Mouse (Mus musculus) MEL (cell line): ENCODE measurements around the gene Hoxd1. TPM values are rescaled to one million over a fixed set of nuclear protein-coding genes. Genes with fewer than 3 reads are reported as not detected.
A peak's percentile ranks its signal among the peaks of the same experiment; 100 is the strongest.

Experiments
- DNase-seq: peaks from one replicate; pipeline ENCODE4 v3.0.0; 2011; ENCODE audit warnings: low read depth, low spot score
- H3K27ac ChIP-seq: 2 replicates; pipeline ENCODE4 v1.5.1; 2012; ENCODE audit warnings: low read depth, mild to moderate bottlenecking, control low read depth, low read length, moderate library complexity; ENCODE audit not compliant: control insufficient read depth
- H3K27me3 ChIP-seq, 2 experiments: fragments of 150-350 bp in 1 of 2; sonication (generic) in 1 of 2; 2 replicates each; pipeline ENCODE4 v1.6.1; 2012; ENCODE audit warnings: low read length in 2 of 2, mild to moderate bottlenecking in 2 of 2, improper control_type of control experiment in 1 of 2, moderate library complexity in 1 of 2; ENCODE audit not compliant: insufficient read depth in 2 of 2, control insufficient read depth in 1 of 2
- H3K36me3 ChIP-seq, 2 experiments: 2 replicates each; pipeline ENCODE4 v1.6.1; 2012 to 2014; ENCODE audit warnings: low read length in 2 of 2, improper control_type of control experiment in 1 of 2, inconsistent platforms in 1 of 2, mild to moderate bottlenecking in 1 of 2; ENCODE audit not compliant: insufficient read depth in 2 of 2, control insufficient read depth in 1 of 2
- H3K4me1 ChIP-seq, 2 experiments: fragments of 150-350 bp in 1 of 2; sonication (generic) in 1 of 2; 2 replicates each; pipeline ENCODE4 v1.6.1; 2012; ENCODE audit warnings: low read length in 2 of 2, improper control_type of control experiment in 1 of 2, mild to moderate bottlenecking in 1 of 2; ENCODE audit not compliant: insufficient read depth in 2 of 2, control insufficient read depth in 1 of 2
- H3K4me3 ChIP-seq, 2 experiments: fragments of 150-350 bp in 1 of 2; sonication (generic) in 1 of 2; 2 replicates each; pipeline ENCODE4 v1.5.1; 2012; ENCODE audit warnings: low read depth in 2 of 2, low read length in 2 of 2, mild to moderate bottlenecking in 2 of 2, moderate library complexity in 2 of 2, control low read depth in 1 of 2, improper control_type of control experiment in 1 of 2; ENCODE audit not compliant: control insufficient read depth in 1 of 2, insufficient read depth in 1 of 2
- H3K79me2 ChIP-seq: 2 replicates; pipeline ENCODE4 v1.6.1; 2012; ENCODE audit warnings: mild to moderate bottlenecking, low read length, moderate library complexity; ENCODE audit not compliant: control insufficient read depth, poor library complexity, insufficient read depth
- H3K9ac ChIP-seq: 2 replicates; pipeline ENCODE4 v1.6.1; 2012; ENCODE audit warnings: low read depth, mild to moderate bottlenecking, control low read depth, low read length, moderate library complexity; ENCODE audit not compliant: control insufficient read depth, poor library complexity, severe bottlenecking
- H3K9me3 ChIP-seq: fragments of 150-350 bp; sonication (generic); replicated peaks from 2 replicates; pipeline ENCODE4 v1.6.1; 2012; ENCODE audit warnings: mild to moderate bottlenecking, low read length, improper control_type of control experiment, moderate library complexity; ENCODE audit not compliant: insufficient read depth
- CHD1 ChIP-seq: IDR thresholded peaks from 2 replicates; pipeline ENCODE4 v1.6.1; 2012; ENCODE audit warnings: low read depth, mild to moderate bottlenecking, inconsistent platforms, low read length, improper control_type of control experiment
- CTCF ChIP-seq, 3 experiments: IDR thresholded peaks in 2 of 3; conservative IDR thresholded peaks in 1 of 3; 2 replicates each; pipeline ENCODE4 v1.5.1; 2011 to 2012; ENCODE audit warnings: low read length in 3 of 3, low read depth in 2 of 3, mild to moderate bottlenecking in 2 of 3, improper control_type of control experiment in 1 of 3, inconsistent platforms in 1 of 3, mixed read lengths in 1 of 3, moderate library complexity in 1 of 3; ENCODE audit not compliant: control insufficient read depth in 1 of 3, insufficient read depth in 1 of 3, poor library complexity in 1 of 3, severe bottlenecking in 1 of 3
- E2F4 ChIP-seq: IDR thresholded peaks from 2 replicates; pipeline ENCODE4 v1.6.1; 2011; ENCODE audit warnings: low read depth, low read length, improper control_type of control experiment, borderline replicate concordance
- EP300 ChIP-seq, 2 experiments: IDR thresholded peaks; 2 replicates each; pipeline ENCODE4 v1.6.1; 2011; ENCODE audit warnings: improper control_type of control experiment in 2 of 2, low read length in 2 of 2, low read depth in 1 of 2, mild to moderate bottlenecking in 1 of 2
- ETS1 ChIP-seq: IDR thresholded peaks from 2 replicates; pipeline ENCODE4 v1.6.1; 2012; ENCODE audit warnings: low read depth, mild to moderate bottlenecking, inconsistent platforms, low read length, improper control_type of control experiment, moderate library complexity
- GABPA ChIP-seq: IDR thresholded peaks from 2 replicates; pipeline ENCODE4 v1.6.1; 2012; ENCODE audit warnings: low read depth, mild to moderate bottlenecking, inconsistent platforms, low read length, improper control_type of control experiment, moderate library complexity
- MEF2A ChIP-seq: IDR thresholded peaks from 2 replicates; pipeline ENCODE4 v1.6.1; 2014; ENCODE audit warnings: low read depth, mild to moderate bottlenecking, inconsistent platforms, low read length, improper control_type of control experiment; ENCODE audit not compliant: poor library complexity, insufficient replicate concordance, severe bottlenecking; ENCODE audit errors: extremely low read depth
- MYB ChIP-seq: IDR thresholded peaks from 2 replicates; pipeline ENCODE4 v1.6.1; 2011; ENCODE audit warnings: mild to moderate bottlenecking, low read depth, low read length, improper control_type of control experiment
- NELFE ChIP-seq: IDR thresholded peaks from 2 replicates; pipeline ENCODE4 v1.6.1; 2011; ENCODE audit warnings: low read depth, low read length, improper control_type of control experiment
- NRF1 ChIP-seq: IDR thresholded peaks from 2 replicates; pipeline ENCODE4 v1.6.1; 2014; ENCODE audit warnings: low read depth, mild to moderate bottlenecking, inconsistent platforms, low read length, improper control_type of control experiment, moderate library complexity; ENCODE audit not compliant: poor library complexity, insufficient read depth, severe bottlenecking
- POLR2A ChIP-seq, 2 experiments: IDR thresholded peaks; 2 replicates each; pipeline ENCODE4 v1.6.1; 2011 to 2012; ENCODE audit warnings: low read length in 2 of 2, mild to moderate bottlenecking in 2 of 2, control low read depth in 1 of 2, improper control_type of control experiment in 1 of 2, low read depth in 1 of 2, moderate library complexity in 1 of 2; ENCODE audit not compliant: control insufficient read depth in 1 of 2, insufficient read depth in 1 of 2, poor library complexity in 1 of 2
- RAD21 ChIP-seq: IDR thresholded peaks from 2 replicates; pipeline ENCODE4 v1.6.1; 2011; ENCODE audit warnings: mild to moderate bottlenecking, low read depth, low read length, improper control_type of control experiment
- SMC3 ChIP-seq: IDR thresholded peaks from 2 replicates; pipeline ENCODE4 v1.6.1; 2011; ENCODE audit warnings: low read depth, low read length, improper control_type of control experiment
- ZC3H11A ChIP-seq: IDR thresholded peaks from 2 replicates; pipeline ENCODE4 v1.6.1; 2012; ENCODE audit warnings: low read depth, mild to moderate bottlenecking, inconsistent platforms, low read length, improper control_type of control experiment
- ZMIZ1 ChIP-seq: IDR thresholded peaks from 2 replicates; pipeline ENCODE4 v1.6.1; 2012; ENCODE audit warnings: low read depth, mild to moderate bottlenecking, inconsistent platforms, low read length, improper control_type of control experiment, moderate library complexity
- polyA plus RNA-seq, 2 experiments: library from polyadenylated mRNA; stranded (reverse) in 1 of 2; unstranded in 1 of 2; fragments of >175 nt in 1 of 2; fragments of >200 nt in 1 of 2; gene quantifications; 2 replicates each; pipeline versions ENCODE4 v1.2.1 to v1.2.4; 2012; ENCODE audit warnings: low replicate concordance in 2 of 2, low read depth in 1 of 2; ENCODE audit not compliant: insufficient read length in 2 of 2, insufficient read depth in 1 of 2, missing spikeins in 1 of 2
- total RNA-seq: library from RNA; depleted of rRNA; stranded (reverse); fragments of 300-350 nt; gene quantifications from 2 replicates; pipeline ENCODE4 v1.2.3, GENCODE M21; 2012

The Hoxd1 gene
- total and polyA plus RNA-seq, 3 experiments = not detected

DNA sequence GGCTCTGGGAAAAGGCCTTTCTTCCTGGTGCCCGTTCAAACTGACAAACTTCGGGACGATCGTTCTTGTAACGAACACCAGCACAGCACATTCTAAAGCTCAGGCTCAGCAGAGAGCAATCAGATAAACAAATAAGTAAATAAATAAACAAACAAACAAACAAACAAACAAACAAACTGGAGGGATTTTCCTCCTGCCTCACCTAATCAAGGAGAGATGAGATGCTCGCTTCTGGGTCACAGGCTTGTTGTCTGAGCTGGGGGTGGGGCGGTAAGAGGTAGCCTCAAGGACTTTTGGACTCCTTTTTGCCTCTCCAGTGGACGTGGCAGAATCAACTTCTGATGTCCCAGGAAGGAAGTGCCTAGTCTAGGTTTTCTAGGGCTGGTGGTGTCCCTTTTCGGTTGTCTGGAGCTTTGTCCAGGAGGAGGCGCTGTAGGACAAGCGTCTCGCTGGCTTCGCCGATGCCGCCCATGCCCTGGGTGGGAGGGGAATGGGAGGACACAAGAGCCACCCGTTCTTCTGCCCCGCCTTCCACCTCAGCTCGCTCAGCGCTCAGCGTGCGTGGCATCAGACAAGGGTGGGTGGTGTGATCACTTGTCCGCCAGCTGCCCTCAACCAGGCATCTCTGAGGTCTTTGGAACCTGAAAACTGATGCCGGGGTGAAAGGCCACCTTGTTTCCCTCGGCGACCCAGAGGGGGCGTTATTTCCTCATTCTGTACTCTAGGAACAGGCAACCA lies 47.1 kb upstream of the Hoxd1 start:
- peak; percentile 92 for DNase-seq
- H3K4me1 ChIP-seq = no peaks in the 10 kb centered on the region
- H3K9me3 ChIP-seq = no peaks in the 10 kb centered on the region
- H3K36me3 ChIP-seq = no peaks in the 10 kb centered on the region
- peak overlapping the region; percentile 19; the same call in 1 of the 2 replicates for H3K9ac ChIP-seq
- peak overlapping the region; percentile 26 to 44; a peak in 3 of 4 replicates for H3K4me3 ChIP-seq
- TF ChIP-seq GABPA = no peak
- peak; percentile 81 to 98 (median 87) for TF ChIP-seq CTCF (IDR thresholded peaks at IDR 0.05 in 2 of 3, conservative IDR thresholded peaks at IDR 0.05 in 1 of 3; ENCODE audit: control insufficient read depth in 1 of 3, insufficient read depth in 1 of 3, low read depth in 2 of 3, low read length in 3 of 3, poor library complexity in 1 of 3, severe bottlenecking in 1 of 3)
- TF ChIP-seq ZC3H11A = peak; percentile 88
- TF ChIP-seq EP300 (IDR thresholded peaks at IDR 0.05; ENCODE audit: low read depth in 1 of 2, low read length in 2 of 2) = no peak
- peak; percentile 93 for TF ChIP-seq RAD21
- TF ChIP-seq SMC3 = peak; percentile 86
- H3K79me2 ChIP-seq = no peaks in the 10 kb centered on the region
- peaks cover 0 to 1% of the 10 kb centered on the region in 2 experiments; a peak in 1 of 4 replicates for H3K27me3 ChIP-seq
- H3K27ac ChIP-seq = no peak overlapping the region

DNA sequence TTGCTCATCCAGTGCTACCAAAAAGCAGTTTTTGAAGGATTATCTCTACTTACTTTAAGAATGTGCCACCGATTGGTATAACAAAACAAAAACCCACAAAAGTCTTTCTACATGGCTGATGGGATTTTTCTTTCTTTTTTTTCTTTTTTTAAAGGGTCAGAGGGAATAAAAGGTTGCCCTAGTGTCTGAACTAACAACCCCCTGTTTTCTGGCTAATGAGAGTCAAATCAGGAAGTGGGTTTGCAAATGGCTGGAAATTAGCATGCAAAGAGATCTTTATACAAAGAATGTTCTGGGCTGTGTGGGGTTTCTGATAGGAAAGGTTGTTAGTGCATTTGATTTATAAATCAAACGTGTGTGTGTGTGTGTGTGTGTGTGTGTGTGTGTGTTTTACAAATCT lies 42.4 kb upstream of the Hoxd1 start:
- Histone ChIP-seq H3K4me1 (no peaks in the 10 kb centered on the region), H3K36me3 (no peaks in the 10 kb centered on the region), H3K27me3 (no peaks in the 10 kb centered on the region; a peak in 1 of 4 replicates), H3K79me2 (no peaks in the 10 kb centered on the region), H3K27ac (no peak overlapping the region), H3K9ac (no peak overlapping the region), H3K9me3 (no peaks in the 10 kb centered on the region), H3K4me3 (no peak overlapping the region)
- TF ChIP-seq NRF1 = no peak
- no peak for TF ChIP-seq CHD1
- no peak for TF ChIP-seq E2F4
- TF ChIP-seq POLR2A (IDR thresholded peaks at IDR 0.05; ENCODE audit: control insufficient read depth in 1 of 2, insufficient read depth in 1 of 2, low read depth in 1 of 2, low read length in 2 of 2, poor library complexity in 1 of 2) = no peak
- TF ChIP-seq ETS1 = no peak
- TF ChIP-seq NELFE = no peak
- TF ChIP-seq GABPA = no peak
- TF ChIP-seq MEF2A = no peak
- no peak for TF ChIP-seq ZMIZ1
- no peak for TF ChIP-seq MYB
- no peak for DNase-seq
